Mouse (Mus musculus) liver, embryonic 13.5 days (tissue): ENCODE measurements around the gene Hs3st4. TPM values are rescaled to one million over a fixed set of nuclear protein-coding genes. Genes with fewer than 3 reads are reported as not detected.

Experiments used
- ATAC-seq: fragments of 200-750 bp; cut with Nextera tagmentation; 2 replicates; pipeline ENCODE4 v1.8.0; 2017; ENCODE audit warnings: low read depth, mild to moderate bottlenecking, moderate number of reproducible peaks, moderate library complexity
- DNase-seq: peaks from one replicate; pipeline ENCODE4 v3.0.0; 2022
- H3K27ac ChIP-seq: fragments of 300-500 bp; sonication (generic); 2 replicates; pipeline ENCODE4 v1.5.1; 2015; ENCODE audit warnings: moderate library complexity, mild to moderate bottlenecking, inconsistent platforms
- H3K27me3 ChIP-seq: fragments of 300-500 bp; sonication (generic); 2 replicates; pipeline ENCODE4 v1.6.1; 2015; ENCODE audit warnings: mild to moderate bottlenecking, inconsistent platforms
- H3K36me3 ChIP-seq: fragments of 300-500 bp; sonication (generic); 2 replicates; pipeline ENCODE4 v1.6.1; 2015; ENCODE audit warnings: mild to moderate bottlenecking, inconsistent platforms
- H3K4me1 ChIP-seq: fragments of 300-500 bp; sonication (generic); replicated peaks from 2 replicates; pipeline ENCODE4 v1.6.1; 2015; ENCODE audit warnings: inconsistent platforms
- H3K4me2 ChIP-seq: fragments of 300-500 bp; sonication (generic); 2 replicates; pipeline ENCODE4 v1.6.1; 2015; ENCODE audit warnings: inconsistent platforms, mild to moderate bottlenecking, moderate library complexity
- H3K4me3 ChIP-seq: fragments of 300-500 bp; sonication (generic); replicated peaks from 2 replicates; pipeline ENCODE4 v1.5.1; 2015; ENCODE audit warnings: mild to moderate bottlenecking, inconsistent platforms
- H3K9ac ChIP-seq: fragments of 300-500 bp; sonication (generic); 2 replicates; pipeline ENCODE4 v1.6.1; 2015; ENCODE audit warnings: mild to moderate bottlenecking, inconsistent platforms
- H3K9me3 ChIP-seq: fragments of 300-500 bp; sonication (generic); replicated peaks from 2 replicates; pipeline ENCODE4 v1.6.1; 2016; ENCODE audit warnings: inconsistent platforms
- WGBS: fragments of 180-500 bp; shearing (Covaris S2); methylation state at CpG from one replicate; pipeline ENCODE4 v1.1.7; 2015; ENCODE audit not compliant: insufficient replicate concordance; 5-methylcytosine and 5-hydroxymethylcytosine counted together
- polyA plus RNA-seq: library from polyadenylated mRNA; unstranded; fragments of >200 nt; fragmentation: Nextera tagmentation; extraction: Ambion mirVana; gene quantifications from 2 replicates; pipeline ENCODE4 v1.2.1, GENCODE M21; 2015

The Hs3st4 gene
- polyA plus RNA-seq, 1 experiment from 2014 or later, result not detected

DNA sequence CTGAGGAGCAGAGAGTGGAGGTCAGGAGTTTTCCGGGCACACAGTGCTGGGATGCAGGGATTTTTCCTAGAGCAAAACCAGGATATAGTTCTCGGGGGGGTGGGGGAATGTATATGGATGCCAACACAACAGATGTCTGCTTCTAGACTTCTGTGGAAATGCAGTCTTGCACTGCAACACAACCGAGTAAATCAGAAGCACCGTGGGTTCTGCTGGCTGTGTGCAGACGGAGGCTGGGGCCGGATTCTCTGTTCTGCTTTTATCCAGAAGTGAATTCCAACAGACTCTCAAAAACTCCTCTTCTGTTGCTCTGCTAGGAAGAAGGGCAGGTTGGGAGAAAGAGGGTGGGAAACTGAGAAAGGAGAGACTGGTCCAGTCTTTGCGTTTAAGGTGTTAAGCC lies 15.9 kb downstream of the Hs3st4 start:
- Histone ChIP-seq H3K4me2 (no peak overlapping the region), H3K36me3 (no peaks in the 10 kb centered on the region), H3K27ac (no peak overlapping the region), H3K9me3 (no peaks in the 10 kb centered on the region), H3K4me1 (no peaks in the 10 kb centered on the region), H3K9ac (no peak overlapping the region), H3K27me3 (no peaks in the 10 kb centered on the region), H3K4me3 (no peak overlapping the region)
- no peak for DNase-seq
- no peak for ATAC-seq
- WGBS, result 53% methylated on average over 7 of the region's 7 CpGs

DNA sequence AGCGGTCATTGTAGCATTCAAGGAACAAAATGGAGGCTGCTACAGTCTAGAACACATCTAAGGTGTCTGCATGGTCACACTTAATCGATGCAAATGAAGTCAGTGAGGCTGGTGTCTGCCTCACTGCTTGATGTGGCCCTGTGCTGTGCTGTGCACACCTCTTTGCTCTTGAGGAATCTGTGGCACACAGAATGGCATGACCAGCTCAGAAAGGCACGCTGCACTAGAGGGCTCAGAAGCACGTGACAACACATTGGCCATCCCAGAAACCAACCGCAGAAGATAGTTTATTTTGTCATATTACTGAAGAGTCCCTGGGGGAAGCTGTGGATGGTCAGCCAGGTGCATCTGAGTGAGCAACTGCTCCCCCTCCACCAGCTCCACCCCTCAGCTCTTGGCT lies 44.2 kb downstream of the Hs3st4 start:
- ATAC-seq, result no peak
- no peaks in the 10 kb centered on the region for H3K36me3 ChIP-seq

DNA sequence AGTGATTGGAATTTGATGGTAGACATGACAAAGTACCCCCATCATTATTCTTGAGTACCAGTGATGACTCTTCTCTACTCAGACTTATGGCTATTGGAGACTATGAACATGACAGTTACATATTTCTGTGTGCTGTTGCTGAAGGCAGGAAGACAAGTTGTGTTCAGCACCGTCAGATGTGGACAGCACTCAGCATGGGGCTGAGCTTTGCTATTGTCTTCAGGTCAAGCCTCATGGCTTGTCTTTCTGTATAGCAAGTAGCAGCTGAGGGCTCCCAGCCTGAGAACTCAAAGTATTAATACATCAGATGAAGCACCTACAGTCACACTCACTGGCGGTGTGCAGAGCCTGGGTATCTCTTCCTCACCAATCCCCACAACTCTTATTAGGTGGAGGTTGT lies 49.6 kb downstream of the Hs3st4 start:
- Histone ChIP-seq H3K27me3 (no peaks in the 10 kb centered on the region), H3K4me1 (no peaks in the 10 kb centered on the region), H3K4me3 (no peak overlapping the region), H3K27ac (no peak overlapping the region), H3K9me3 (0 out of 2 replicates have a peak, but pooled peaks cover 2% of the 10 kb centered on the region), H3K4me2 (no peak overlapping the region), H3K36me3 (no peaks in the 10 kb centered on the region), H3K9ac (no peak overlapping the region)
- DNase-seq (no peak), ATAC-seq (no peak)
- WGBS, result 50% methylated on average over 2 of the region's 2 CpGs

More for the DNA sequence above, 44.2 kb downstream of the Hs3st4 start:
- Histone ChIP-seq H3K4me3 (no peak overlapping the region), H3K9me3 (0 out of 2 replicates have a peak, but pooled peaks cover 2% of the 10 kb centered on the region), H3K27me3 (no peaks in the 10 kb centered on the region), H3K4me1 (no peaks in the 10 kb centered on the region), H3K27ac (no peak overlapping the region), H3K9ac (no peak overlapping the region), H3K4me2 (no peak overlapping the region)
- DNase-seq, result no peak
- 54% methylated on average over 5 of the region's 5 CpGs for WGBS

DNA sequence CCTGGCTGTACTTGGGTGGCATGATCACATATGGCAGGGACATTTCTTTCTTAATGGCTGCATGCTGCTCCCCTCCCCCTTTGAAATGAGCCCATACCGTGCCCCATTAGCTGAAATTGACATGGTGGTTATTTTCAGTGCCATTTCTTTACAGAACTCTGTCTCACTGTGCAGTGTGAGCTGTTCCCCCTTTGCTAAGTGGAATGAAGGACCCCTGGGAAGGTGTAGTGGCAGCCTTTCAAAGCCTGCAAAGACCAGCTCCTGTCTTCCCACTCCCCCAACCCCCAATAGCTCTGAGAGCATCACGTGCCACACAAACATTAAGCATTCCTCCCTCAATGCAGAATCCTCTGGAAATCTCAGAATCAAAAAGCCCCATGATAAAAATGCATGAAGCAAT lies 50.7 kb downstream of the Hs3st4 start:
- ATAC-seq (no peak), DNase-seq (no peak)
- H3K36me3 ChIP-seq, result no peaks in the 10 kb centered on the region
- no peak overlapping the region for H3K9ac ChIP-seq
- H3K27ac ChIP-seq, result no peak overlapping the region
- H3K4me2 ChIP-seq, result no peak overlapping the region
- no peak overlapping the region for H3K4me3 ChIP-seq
- 0 out of 2 replicates have a peak, but pooled peaks cover 2% of the 10 kb centered on the region for H3K9me3 ChIP-seq
- WGBS, result 58% methylated on average over 2 of the region's 2 CpGs
- H3K27me3 ChIP-seq, result no peaks in the 10 kb centered on the region
- no peaks in the 10 kb centered on the region for H3K4me1 ChIP-seq

DNA sequence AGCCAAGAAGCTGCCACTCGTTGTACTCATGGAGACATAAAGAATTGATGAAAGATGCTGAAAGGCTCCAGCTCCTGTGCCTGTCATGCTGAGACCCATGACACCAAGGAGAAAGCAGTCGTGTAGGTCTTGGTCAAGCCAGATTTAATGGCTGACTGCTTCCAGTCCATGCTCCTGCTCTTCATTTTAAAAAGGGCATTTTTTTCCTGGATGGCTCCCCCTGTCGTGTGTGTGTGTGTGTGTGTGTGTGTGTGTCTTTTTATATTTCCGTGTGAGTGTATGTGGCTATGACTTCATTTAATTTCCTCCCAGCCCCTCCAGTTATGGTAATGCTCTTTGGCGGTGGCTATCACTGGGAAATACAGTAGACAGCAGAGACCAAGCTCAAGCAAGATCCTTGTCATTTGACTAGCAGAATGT lies 54.6 kb downstream of the Hs3st4 start:
- WGBS, result 50% methylated on average over 5 of the region's 5 CpGs
- Histone ChIP-seq H3K9me3 (no peaks in the 10 kb centered on the region), H3K4me1 (no peaks in the 10 kb centered on the region), H3K36me3 (no peaks in the 10 kb centered on the region), H3K9ac (no peak overlapping the region), H3K4me3 (no peak overlapping the region), H3K4me2 (no peak overlapping the region), H3K27ac (no peak overlapping the region), H3K27me3 (no peaks in the 10 kb centered on the region)
- ATAC-seq (no peak), DNase-seq (no peak)

DNA sequence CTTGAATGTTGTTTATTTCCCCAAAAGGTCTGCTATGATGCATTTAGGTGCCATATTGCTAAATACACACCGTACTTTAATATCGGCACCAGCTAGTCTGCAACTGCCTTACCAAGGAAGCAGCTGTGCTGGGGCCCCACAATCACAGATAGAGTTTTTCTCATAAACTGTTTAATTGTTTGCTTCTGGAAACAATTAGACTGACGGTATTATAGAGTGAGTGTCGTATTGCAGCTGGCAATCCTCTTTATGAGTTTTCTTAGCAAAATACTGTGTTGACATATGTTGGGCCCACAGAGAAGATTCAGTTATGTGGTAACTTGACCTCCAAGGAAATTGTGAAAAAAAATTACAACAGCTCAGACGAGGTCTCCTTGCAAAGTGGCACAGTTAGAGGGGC lies 56.5 kb downstream of the Hs3st4 start:
- no peak for DNase-seq
- Histone ChIP-seq H3K4me1 (no peaks in the 10 kb centered on the region), H3K4me2 (no peak overlapping the region), H3K27ac (no peak overlapping the region), H3K27me3 (no peaks in the 10 kb centered on the region), H3K9ac (no peak overlapping the region), H3K9me3 (no peaks in the 10 kb centered on the region), H3K4me3 (no peak overlapping the region), H3K36me3 (no peaks in the 10 kb centered on the region)
- ATAC-seq, result no peak
- WGBS, result 73% methylated on average over 5 of the region's 5 CpGs

DNA sequence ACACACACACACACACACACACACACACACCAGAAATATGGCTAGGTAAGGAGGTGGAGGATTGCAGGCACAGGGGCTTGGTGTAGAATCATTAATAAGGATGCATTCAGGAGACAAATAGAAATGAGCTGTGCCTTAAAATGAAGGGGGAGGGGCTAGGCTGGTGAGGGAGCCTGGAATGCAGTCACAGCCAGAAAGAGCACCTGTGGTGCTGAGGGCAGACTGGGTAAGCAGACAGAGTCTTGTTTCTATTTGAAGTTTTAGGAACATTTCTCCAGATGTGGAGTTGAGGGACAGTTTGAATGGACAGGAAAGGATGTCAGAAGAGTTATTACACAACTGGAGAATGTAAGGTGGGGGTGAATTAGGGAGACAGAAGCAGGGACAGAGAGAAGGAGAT lies 64.7 kb downstream of the Hs3st4 start:
- H3K4me3 ChIP-seq, result no peak overlapping the region

DNA sequence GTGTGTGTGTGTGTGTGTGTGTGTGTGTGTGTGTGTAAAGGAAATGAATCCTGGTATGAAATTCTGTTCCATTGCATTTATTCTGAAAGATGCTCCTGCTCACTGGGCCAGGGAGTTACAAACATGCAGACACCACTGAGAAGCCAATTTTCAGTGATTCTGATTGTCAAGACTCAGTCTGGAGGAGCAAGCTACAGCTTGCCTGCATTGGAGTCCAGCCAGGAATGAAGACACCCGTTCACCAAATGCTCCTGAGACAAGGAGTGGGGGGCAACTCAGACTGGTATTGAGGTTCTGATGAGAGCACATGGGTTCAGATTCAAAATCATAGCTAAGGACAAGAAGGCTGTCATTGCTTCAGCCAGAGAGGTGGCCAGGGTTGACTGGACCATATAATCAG lies 66.3 kb downstream of the Hs3st4 start:
- Histone ChIP-seq H3K9me3 (no peaks in the 10 kb centered on the region), H3K27ac (no peak overlapping the region), H3K4me3 (no peak overlapping the region), H3K4me1 (no peaks in the 10 kb centered on the region), H3K36me3 (no peaks in the 10 kb centered on the region), H3K9ac (no peak overlapping the region), H3K27me3 (no peaks in the 10 kb centered on the region), H3K4me2 (no peak overlapping the region)
- ATAC-seq, result no peak
- DNase-seq, result no peak
- 24% methylated on average over 1 of the region's 1 CpGs for WGBS

More for the DNA sequence above, 64.7 kb downstream of the Hs3st4 start:
- Histone ChIP-seq H3K4me1 (no peaks in the 10 kb centered on the region), H3K27me3 (no peaks in the 10 kb centered on the region), H3K9ac (no peak overlapping the region), H3K4me2 (no peak overlapping the region), H3K27ac (no peak overlapping the region), H3K9me3 (no peaks in the 10 kb centered on the region), H3K36me3 (no peaks in the 10 kb centered on the region)
- ATAC-seq (no peak), DNase-seq (no peak)

DNA sequence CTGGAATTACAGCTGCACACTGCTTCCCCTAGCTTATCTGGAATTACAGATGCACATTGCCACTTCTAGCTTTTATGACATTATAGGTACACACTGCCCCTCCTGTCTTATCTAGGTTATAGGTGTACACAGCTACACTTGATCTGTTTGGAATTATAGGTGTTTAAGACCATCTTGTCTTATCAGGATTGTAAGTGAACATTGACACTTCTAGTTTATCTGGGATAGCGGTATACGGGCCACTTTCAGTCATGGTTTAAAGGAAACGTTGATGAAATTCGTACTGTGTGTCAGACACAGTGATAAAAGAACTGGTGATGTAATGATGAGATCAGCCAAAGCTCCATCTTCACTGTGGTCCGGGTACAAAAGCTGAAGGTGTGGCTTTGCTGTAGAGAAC lies 67.8 kb downstream of the Hs3st4 start:
- WGBS, result 59% methylated on average over 5 of the region's 5 CpGs
- no peak overlapping the region for H3K4me3 ChIP-seq
- no peaks in the 10 kb centered on the region for H3K9me3 ChIP-seq
- no peaks in the 10 kb centered on the region for H3K27me3 ChIP-seq
- ATAC-seq (no peak), DNase-seq (no peak)
- H3K36me3 ChIP-seq, result no peaks in the 10 kb centered on the region
- H3K9ac ChIP-seq, result no peak overlapping the region
- H3K4me1 ChIP-seq, result no peaks in the 10 kb centered on the region
- H3K4me2 ChIP-seq, result no peak overlapping the region
- no peak overlapping the region for H3K27ac ChIP-seq

DNA sequence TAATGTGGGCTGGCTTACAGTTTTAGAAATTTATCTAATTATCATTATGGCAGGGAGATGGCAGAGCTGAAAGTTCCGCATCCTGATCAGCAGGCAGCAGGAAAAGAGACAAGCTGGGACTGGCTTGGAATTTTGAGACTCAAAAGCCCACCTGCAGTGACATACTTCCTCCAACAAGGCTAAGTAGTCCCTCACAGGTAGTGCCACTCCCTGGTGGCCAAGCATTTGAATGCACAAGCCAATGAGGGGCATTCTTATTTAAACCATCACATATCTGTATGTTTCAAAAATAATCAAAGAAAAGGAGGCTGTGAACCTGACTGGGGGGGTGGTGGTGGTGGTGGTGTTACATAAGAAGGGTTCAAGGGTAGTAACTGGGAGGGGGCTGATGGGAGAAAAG lies 101.1 kb downstream of the Hs3st4 start:
- Histone ChIP-seq H3K36me3 (no peaks in the 10 kb centered on the region), H3K9me3 (no peaks in the 10 kb centered on the region; the same call in 1 of the 2 replicates), H3K27me3 (no peaks in the 10 kb centered on the region), H3K4me2 (no peak overlapping the region), H3K27ac (no peak overlapping the region), H3K9ac (no peak overlapping the region), H3K4me3 (no peak overlapping the region), H3K4me1 (no peaks in the 10 kb centered on the region)
- ATAC-seq (no peak), DNase-seq (no peak)
- 36% methylated on average over 1 of the region's 1 CpGs for WGBS

DNA sequence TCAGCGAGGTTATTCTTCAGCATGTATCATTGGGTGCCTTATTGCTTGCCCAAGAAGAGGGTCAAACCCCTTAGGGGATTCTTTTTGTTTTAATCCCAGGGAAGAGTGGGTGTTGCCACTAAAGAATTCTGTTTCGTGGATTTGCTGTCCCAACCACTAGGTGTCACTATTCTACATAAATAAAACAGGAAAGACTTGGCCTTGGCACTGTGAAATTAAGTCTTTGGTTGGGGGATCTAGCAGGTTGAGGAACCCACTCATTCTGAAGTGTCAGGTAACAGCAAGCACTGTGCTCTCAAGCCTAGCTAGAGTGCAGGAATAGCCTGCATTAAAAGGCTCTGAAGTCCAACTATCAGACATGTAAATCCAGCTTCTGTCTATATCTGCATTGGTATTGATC lies 146.3 kb downstream of the Hs3st4 start:
- ATAC-seq, result no peak
- H3K27me3 ChIP-seq, result no peaks in the 10 kb centered on the region
- no peak overlapping the region for H3K4me2 ChIP-seq
- H3K9ac ChIP-seq, result no peak overlapping the region
- no peaks in the 10 kb centered on the region for H3K9me3 ChIP-seq
- no peak overlapping the region for H3K27ac ChIP-seq
- H3K4me1 ChIP-seq, result no peaks in the 10 kb centered on the region
- no peak for DNase-seq
- H3K4me3 ChIP-seq, result no peak overlapping the region
- 0% methylated on average over 2 of the region's 2 CpGs for WGBS
- no peaks in the 10 kb centered on the region for H3K36me3 ChIP-seq

DNA sequence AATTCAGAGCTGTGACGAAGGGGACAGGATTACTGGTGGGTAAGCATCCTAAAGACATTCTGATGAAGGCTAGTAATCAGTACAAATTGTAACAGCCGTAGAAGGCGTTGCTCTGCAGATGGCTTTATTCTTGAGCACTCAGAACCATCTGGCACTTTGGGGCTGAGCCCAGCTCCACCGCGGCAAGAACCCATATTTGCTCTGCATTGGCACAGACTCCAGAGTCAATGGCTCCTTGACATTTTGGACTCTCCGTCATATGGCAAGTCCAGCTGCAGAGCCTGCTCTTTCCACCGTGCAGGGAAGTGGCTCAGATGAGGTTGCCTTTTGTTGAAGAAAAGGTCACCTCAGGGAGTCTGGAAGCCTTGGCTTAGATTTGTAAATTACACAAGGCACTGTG lies 148.6 kb downstream of the Hs3st4 start:
- Histone ChIP-seq H3K9ac (no peak overlapping the region), H3K27ac (no peak overlapping the region), H3K27me3 (no peaks in the 10 kb centered on the region), H3K9me3 (no peaks in the 10 kb centered on the region), H3K4me1 (no peaks in the 10 kb centered on the region), H3K4me3 (no peak overlapping the region), H3K4me2 (no peak overlapping the region), H3K36me3 (no peaks in the 10 kb centered on the region)
- 70% methylated on average over 7 of the region's 7 CpGs for WGBS
- ATAC-seq (no peak), DNase-seq (no peak)
